Mouse (Mus musculus) skeletal muscle tissue, postnatal 0 days (tissue): ENCODE measurements around the gene Skint11. TPM values are rescaled to one million over a fixed set of nuclear protein-coding genes. Genes with fewer than 3 reads are reported as not detected.

ENCODE experiments used
- polyA plus RNA-seq: library from polyadenylated mRNA; unstranded; fragments of >200 nt; fragmentation: Nextera tagmentation; extraction: Ambion mirVana; gene quantifications from 2 replicates; pipeline ENCODE4 v1.2.1, GENCODE M21; 2015

Gene Skint11
- 0.13 TPM in 1 of 2 replicates, not detected in the other for polyA plus RNA-seq

GRCm38 (mm10) chr4:114163084-114163483, at the start of gene Skint11:
TSS of gene Skint11 (plus strand) at chr4:114163384.

Other genes starting within 250 kb of the Skint11 start
- 0.06 TPM in 1 of 2 replicates, not detected in the other for gene Skint5, start 163.9 kb upstream of the Skint11 start, polyA plus RNA-seq
- 0.47 and 0.82 TPM in 2 replicates for gene Trabd2b, start 243.3 kb downstream of the Skint11 start, polyA plus RNA-seq